Mouse (Mus musculus) forebrain, embryonic 15.5 days (tissue): ENCODE data around the gene Dcaf5. TPM values are rescaled to one million over a fixed set of nuclear protein-coding genes. Genes with fewer than 3 reads are reported as not detected.

ENCODE experiments used
- ATAC-seq: fragments of 200-750 bp; cut with Nextera tagmentation; replicated peaks from 2 replicates; pipeline ENCODE4 v1.8.0; 2017; ENCODE audit warnings: mild to moderate bottlenecking, moderate TSS enrichment, moderate library complexity
- H3K27ac ChIP-seq: fragments of 300-500 bp; sonication (generic); replicated peaks from 2 replicates; pipeline ENCODE4 v1.5.1; 2015; ENCODE audit warnings: mild to moderate bottlenecking, inconsistent platforms
- H3K27me3 ChIP-seq: fragments of 300-500 bp; sonication (generic); 2 replicates; pipeline ENCODE4 v1.6.1; 2015; ENCODE audit warnings: inconsistent platforms
- H3K36me3 ChIP-seq: fragments of 300-500 bp; sonication (generic); 2 replicates; pipeline ENCODE4 v1.6.1; 2015; ENCODE audit warnings: mild to moderate bottlenecking, inconsistent platforms
- H3K4me1 ChIP-seq: fragments of 300-500 bp; sonication (generic); 2 replicates; pipeline ENCODE4 v1.6.1; 2015; ENCODE audit warnings: inconsistent platforms
- H3K4me2 ChIP-seq: fragments of 300-500 bp; sonication (generic); replicated peaks from 2 replicates; pipeline ENCODE4 v1.6.1; 2015; ENCODE audit warnings: mild to moderate bottlenecking, inconsistent platforms
- H3K4me3 ChIP-seq: fragments of 300-500 bp; sonication (generic); 2 replicates; pipeline ENCODE4 v1.5.1; 2015; ENCODE audit warnings: mild to moderate bottlenecking, inconsistent platforms
- H3K9ac ChIP-seq: fragments of 300-500 bp; sonication (generic); replicated peaks from 2 replicates; pipeline ENCODE4 v1.6.1; 2015; ENCODE audit warnings: mild to moderate bottlenecking, inconsistent platforms
- H3K9me3 ChIP-seq: fragments of 300-500 bp; sonication (generic); 2 replicates; pipeline ENCODE4 v1.6.1; 2016; ENCODE audit warnings: inconsistent platforms
- WGBS: fragments of 180-500 bp; shearing (Covaris S2); methylation state at CpG from one replicate; pipeline ENCODE4 v1.1.7; 2015; ENCODE audit warnings: mixed read lengths; 5-methylcytosine and 5-hydroxymethylcytosine counted together
- polyA plus RNA-seq: library from polyadenylated mRNA; unstranded; fragments of >200 nt; fragmentation: Nextera tagmentation; extraction: Ambion mirVana; gene quantifications from 2 replicates; pipeline ENCODE4 v1.2.1, GENCODE M21; 2015

The Dcaf5 gene
- polyA plus RNA-seq, 1 experiment from 2014 or later: 21.0 TPM

DNA sequence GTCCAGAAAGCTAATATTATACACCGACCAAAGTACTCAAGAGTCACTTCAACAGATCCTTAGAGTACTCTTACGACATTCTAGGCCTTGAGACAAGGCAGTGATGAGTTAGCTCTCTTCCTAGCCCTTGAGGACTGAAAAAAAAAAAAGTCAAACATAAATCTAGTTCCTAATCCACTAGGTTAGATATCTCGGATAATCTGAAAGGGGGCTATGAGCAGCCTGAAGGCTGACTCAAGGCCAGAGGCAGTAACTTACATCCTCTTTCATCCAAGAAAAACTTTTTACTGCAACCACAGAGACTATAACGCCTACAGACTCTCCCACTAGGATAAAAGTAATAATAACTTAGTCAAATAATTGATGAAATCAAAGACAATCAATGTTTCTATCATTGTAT is 60.7 kb downstream of the Dcaf5 start:
- Histone ChIP-seq H3K36me3 (peaks cover 17% of the 10 kb centered on the region), H3K9me3 (no peaks in the 10 kb centered on the region), H3K4me2 (no peak overlapping the region), H3K9ac (no peak overlapping the region), H3K4me1 (peaks cover 10% of the 10 kb centered on the region; the same call in 1 of the 2 replicates), H3K27ac (no peak overlapping the region), H3K27me3 (no peaks in the 10 kb centered on the region), H3K4me3 (no peak overlapping the region)
- WGBS: 95% methylated on average over 4 of the region's 4 CpGs
- ATAC-seq: no peak

DNA sequence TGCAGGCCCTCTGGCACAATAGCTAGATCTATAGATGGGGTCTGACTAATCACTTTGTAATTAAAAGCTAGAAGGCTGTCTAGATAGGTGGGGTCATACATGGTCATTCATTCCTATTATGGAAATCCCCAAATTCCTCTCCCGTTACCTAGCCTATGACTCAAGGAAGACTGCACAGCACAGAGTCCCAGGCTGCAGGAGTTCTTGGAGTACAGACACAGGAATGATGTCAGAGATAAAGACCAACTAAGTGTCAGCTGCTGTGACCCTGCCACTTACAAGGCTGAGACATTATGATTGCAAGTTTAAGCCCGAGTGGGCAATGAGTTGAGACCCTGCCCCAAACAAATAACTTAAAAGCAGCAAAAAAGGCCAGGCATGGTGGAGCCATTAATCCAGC is 61.7 kb downstream of the Dcaf5 start:
- Histone ChIP-seq H3K9ac (no peak overlapping the region), H3K27ac (no peak overlapping the region), H3K4me1 (0 out of 2 replicates have a peak, but pooled peaks cover 4% of the 10 kb centered on the region), H3K4me3 (no peak overlapping the region), H3K4me2 (no peak overlapping the region), H3K9me3 (no peaks in the 10 kb centered on the region), H3K27me3 (no peaks in the 10 kb centered on the region), H3K36me3 (peaks cover 17% of the 10 kb centered on the region)
- ATAC-seq: no peak
- WGBS: 91% methylated on average over 2 of the region's 2 CpGs

DNA sequence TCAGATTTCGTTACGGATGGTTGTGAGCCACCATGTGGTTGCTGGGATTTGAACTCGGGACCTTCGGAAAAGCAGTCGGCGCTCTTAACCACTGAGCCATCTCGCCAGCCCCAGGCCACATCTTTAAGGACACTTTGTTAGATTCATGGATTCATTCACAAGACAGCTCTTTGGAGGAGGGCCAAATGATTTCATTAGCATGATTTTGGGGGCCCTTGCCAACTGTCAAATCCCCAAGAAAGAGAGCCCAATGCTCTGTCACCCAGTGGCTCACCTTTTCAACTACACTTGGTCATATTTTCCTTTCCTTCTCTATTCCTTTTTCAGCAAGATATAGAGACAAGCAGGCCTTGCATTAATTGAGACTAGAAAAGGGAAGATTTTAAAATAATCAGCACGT is 63.5 kb downstream of the Dcaf5 start:
- Histone ChIP-seq H3K4me3 (no peak overlapping the region), H3K9ac (no peak overlapping the region), H3K9me3 (no peaks in the 10 kb centered on the region), H3K27ac (no peak overlapping the region), H3K27me3 (no peaks in the 10 kb centered on the region), H3K4me1 (no peaks in the 10 kb centered on the region), H3K4me2 (no peak overlapping the region), H3K36me3 (peaks cover 17% of the 10 kb centered on the region)
- no peak for ATAC-seq
- 91% methylated on average over 8 of the region's 8 CpGs for WGBS

DNA sequence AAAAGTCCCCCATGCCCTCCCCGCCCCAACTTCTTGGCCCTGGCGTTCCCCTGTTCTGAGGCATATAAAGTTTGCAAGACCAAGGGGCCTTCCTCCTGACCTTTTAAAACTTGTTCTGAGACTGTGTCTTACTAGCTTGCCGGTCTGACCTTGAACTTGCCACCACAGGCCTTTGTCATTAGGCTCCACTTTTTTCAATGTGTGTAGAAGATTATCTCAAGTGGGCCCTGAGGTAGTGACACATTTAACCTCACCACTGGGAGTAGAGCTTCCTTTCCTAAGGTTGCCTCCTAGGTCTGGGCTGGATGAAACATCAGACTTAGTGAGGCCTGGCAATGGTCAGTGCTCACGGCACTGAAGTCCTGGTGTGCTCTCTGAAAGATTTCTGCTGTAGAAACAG is 69.2 kb downstream of the Dcaf5 start:
- Histone ChIP-seq H3K4me3 (no peak overlapping the region), H3K27ac (no peak overlapping the region), H3K4me1 (peaks cover 17% of the 10 kb centered on the region), H3K27me3 (no peaks in the 10 kb centered on the region), H3K4me2 (no peak overlapping the region), H3K9me3 (no peaks in the 10 kb centered on the region), H3K9ac (no peak overlapping the region), H3K36me3 (peaks cover 6% of the 10 kb centered on the region; the same call in 1 of the 2 replicates)
- no peak for ATAC-seq
- 89% methylated on average over 4 of the region's 4 CpGs for WGBS

DNA sequence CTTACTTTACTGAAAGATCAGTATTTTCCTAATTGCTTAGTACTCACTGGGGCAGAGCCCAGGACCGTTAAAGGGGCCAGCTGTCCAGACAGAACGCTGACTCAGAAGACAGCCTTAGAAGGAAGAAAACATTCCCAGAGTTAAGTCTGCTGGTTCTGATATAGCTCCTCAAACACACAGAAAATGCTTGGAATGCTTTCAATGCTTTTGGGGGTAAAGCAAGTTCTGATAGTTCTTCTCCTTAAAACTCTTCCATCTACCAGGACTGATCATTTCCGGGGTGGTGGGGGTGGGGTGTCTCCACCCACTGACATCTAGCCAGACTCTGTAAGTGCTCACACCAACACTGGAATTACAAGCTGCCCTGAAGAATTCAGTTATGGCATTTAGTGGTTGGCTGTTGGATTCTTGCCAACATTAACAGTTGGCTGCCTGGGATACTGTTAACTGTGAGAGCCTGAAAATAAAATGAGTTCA is 70.4 kb downstream of the Dcaf5 start:
- Histone ChIP-seq H3K36me3 (peaks cover 7% of the 10 kb centered on the region; the same call in 1 of the 2 replicates), H3K4me3 (no peak overlapping the region), H3K27me3 (no peaks in the 10 kb centered on the region), H3K9ac (no peak overlapping the region), H3K9me3 (no peaks in the 10 kb centered on the region), H3K4me2 (no peak overlapping the region), H3K27ac (peak overlapping the region; percentile 63), H3K4me1 (peaks cover 17% of the 10 kb centered on the region)
- ATAC-seq: peak; percentile 77
- WGBS: 21% methylated on average over 3 of the region's 3 CpGs

DNA sequence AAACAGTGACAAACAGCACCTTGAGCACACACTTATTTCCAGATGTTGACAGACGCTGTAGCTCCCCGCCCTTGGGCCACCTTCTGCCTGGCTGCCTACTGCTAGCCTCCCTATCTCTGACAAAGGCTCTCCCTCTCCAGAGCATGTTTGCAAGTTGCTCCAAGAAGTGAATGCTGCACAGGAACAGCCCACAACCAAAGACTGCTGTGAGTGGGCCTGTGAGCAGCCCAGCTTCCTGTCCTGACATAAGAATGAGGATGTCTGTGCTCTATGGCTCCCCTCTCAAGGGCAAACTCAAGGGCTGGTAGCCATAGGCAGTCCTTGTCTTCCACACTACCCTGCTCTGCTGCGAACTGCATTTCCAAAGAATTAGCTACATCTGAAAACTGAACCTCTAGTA is 71.1 kb downstream of the Dcaf5 start:
- no peaks in the 10 kb centered on the region for H3K27me3 ChIP-seq
- no peak for ATAC-seq
- H3K9me3 ChIP-seq: no peaks in the 10 kb centered on the region
- H3K36me3 ChIP-seq: peaks cover 7% of the 10 kb centered on the region; the same call in 1 of the 2 replicates
- WGBS: 86% methylated on average over 3 of the region's 3 CpGs
- H3K9ac ChIP-seq: no peak overlapping the region
- no peak overlapping the region for H3K4me3 ChIP-seq
- peaks cover 17% of the 10 kb centered on the region for H3K4me1 ChIP-seq
- H3K27ac ChIP-seq: peak overlapping the region; percentile 63
- no peak overlapping the region for H3K4me2 ChIP-seq

DNA sequence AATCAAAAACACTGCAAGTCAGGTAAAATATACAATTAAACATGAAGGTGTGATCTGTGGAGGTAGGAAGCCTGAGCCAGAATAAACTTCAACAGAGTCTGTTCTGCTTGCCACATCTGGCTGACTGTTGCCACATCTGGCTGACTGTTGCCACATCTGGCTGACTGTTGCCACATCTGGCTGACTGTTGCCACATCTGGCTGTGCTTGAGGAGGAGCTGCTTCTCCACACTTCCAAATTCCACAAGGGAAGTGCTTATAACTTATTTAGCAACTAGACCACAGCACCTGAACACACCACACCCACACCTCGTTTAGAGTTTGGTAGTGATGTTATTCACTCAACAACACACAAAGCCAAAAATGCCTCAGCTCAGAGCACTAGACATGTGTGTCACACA is 74.7 kb downstream of the Dcaf5 start:
- Histone ChIP-seq H3K27me3 (no peaks in the 10 kb centered on the region), H3K36me3 (peaks cover 7% of the 10 kb centered on the region; the same call in 1 of the 2 replicates), H3K9me3 (no peaks in the 10 kb centered on the region), H3K4me3 (no peak overlapping the region), H3K4me1 (peaks cover 15% of the 10 kb centered on the region), H3K9ac (no peak overlapping the region), H3K27ac (no peak overlapping the region), H3K4me2 (no peak overlapping the region)
- no peak for ATAC-seq
- WGBS: 83% methylated on average over 1 of the region's 1 CpGs

DNA sequence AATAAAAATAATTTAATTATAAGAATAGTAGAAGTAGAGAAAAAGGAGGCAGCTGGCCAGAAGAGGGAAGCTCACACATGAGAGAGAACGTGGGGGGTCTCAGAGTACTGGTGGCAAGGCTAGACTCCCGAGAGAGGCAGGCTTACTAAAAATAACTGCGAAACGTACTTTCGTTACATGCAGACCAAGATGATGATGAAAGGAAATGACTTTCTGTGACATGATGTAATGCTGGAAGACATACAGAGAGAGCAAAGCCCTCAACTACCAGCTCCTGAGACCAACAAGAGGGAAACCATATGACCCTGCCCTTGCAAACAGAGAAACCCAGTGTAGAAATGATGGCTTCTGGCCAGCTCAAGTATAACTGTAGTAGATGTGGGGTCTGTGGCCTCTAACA is 76.1 kb downstream of the Dcaf5 start:
- peaks cover 2% of the 10 kb centered on the region for H3K4me1 ChIP-seq
- no peak overlapping the region for H3K4me3 ChIP-seq
- no peak overlapping the region for H3K27ac ChIP-seq
- H3K9ac ChIP-seq: no peak overlapping the region
- peaks cover 7% of the 10 kb centered on the region; the same call in 1 of the 2 replicates for H3K36me3 ChIP-seq
- no peaks in the 10 kb centered on the region for H3K27me3 ChIP-seq
- ATAC-seq: no peak
- no peak overlapping the region for H3K4me2 ChIP-seq
- H3K9me3 ChIP-seq: no peaks in the 10 kb centered on the region
- 76% methylated on average over 5 of the region's 5 CpGs for WGBS

DNA sequence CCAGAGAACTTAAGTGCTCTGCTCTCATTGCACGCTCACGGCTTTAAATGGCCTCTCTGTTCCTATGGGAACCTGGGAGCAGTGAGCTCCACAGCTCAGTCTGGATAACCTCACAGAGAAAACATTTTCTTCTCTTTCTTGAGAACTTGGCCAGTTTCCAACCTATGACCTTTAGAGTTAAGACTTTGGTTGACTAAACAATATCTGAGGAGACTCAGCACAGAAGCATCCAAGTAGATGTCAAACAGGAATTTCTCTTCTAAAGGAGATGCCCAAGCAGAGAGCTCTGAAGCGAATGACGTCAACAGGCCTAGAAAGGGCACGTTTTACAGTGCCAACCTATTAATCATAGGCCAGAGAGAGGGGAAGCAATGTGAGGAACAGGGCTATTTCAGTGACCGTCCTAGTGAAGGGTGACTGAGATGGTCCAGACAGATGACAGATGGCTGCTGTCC is 91.6 kb downstream of the Dcaf5 start:
- peak; percentile 81 for ATAC-seq
- Histone ChIP-seq H3K9me3 (no peaks in the 10 kb centered on the region), H3K4me1 (peaks cover 6% of the 10 kb centered on the region; the same call in 1 of the 2 replicates), H3K9ac (no peak overlapping the region), H3K36me3 (peaks cover 8% of the 10 kb centered on the region), H3K4me3 (no peak overlapping the region), H3K27me3 (no peaks in the 10 kb centered on the region), H3K27ac (peak overlapping the region; percentile 38; the same call in 1 of the 2 replicates), H3K4me2 (no peak overlapping the region)
- 37% methylated on average over 6 of the region's 6 CpGs for WGBS

DNA sequence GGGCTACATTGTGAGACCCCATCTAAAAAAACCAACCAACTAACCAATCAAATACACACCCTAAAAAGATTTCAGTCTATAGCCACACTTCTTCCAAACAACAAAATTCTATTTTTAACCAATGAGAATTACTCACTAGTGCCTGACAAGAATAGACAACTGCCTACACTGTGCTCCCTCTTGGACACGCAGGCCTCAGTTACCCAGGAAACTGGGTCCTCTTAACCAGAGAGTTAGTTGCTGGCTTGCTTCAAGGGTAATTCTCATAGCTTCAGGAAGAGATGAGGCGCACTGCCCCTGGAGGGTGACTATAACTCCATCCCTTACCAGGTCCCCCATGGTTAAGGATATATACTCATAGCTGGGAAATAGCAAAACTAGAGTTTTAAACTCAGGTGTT is 95.5 kb downstream of the Dcaf5 start:
- Histone ChIP-seq H3K27ac (no peak overlapping the region), H3K4me3 (no peak overlapping the region), H3K9ac (no peak overlapping the region), H3K36me3 (peaks cover 31% of the 10 kb centered on the region), H3K4me1 (peaks cover 6% of the 10 kb centered on the region; the same call in 1 of the 2 replicates), H3K4me2 (no peak overlapping the region), H3K27me3 (no peaks in the 10 kb centered on the region), H3K9me3 (no peaks in the 10 kb centered on the region)
- 94% methylated on average over 2 of the region's 2 CpGs for WGBS
- no peak for ATAC-seq

DNA sequence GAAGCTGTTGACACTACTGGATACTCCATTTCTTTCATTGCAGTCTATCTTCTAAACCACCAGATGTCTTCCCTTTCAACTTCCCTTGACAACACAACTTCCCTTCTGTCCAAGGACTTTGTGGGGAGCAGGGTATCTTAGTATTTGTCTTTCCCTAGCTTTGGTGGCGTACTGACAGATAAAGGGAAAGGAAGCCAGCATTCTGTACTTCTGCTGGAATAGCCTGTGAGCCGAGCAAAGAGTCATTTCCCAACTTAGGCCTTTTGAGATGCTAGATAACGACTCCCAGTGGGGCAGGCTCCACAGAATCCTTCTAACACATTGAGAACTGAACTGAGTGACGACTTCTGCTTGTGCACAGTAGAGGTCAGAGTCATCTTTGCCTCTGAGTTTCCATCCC is 102.2 kb downstream of the Dcaf5 start:
- H3K4me1 ChIP-seq: no peaks in the 10 kb centered on the region
- H3K4me2 ChIP-seq: no peak overlapping the region
- H3K27ac ChIP-seq: no peak overlapping the region
- ATAC-seq: no peak
- H3K9me3 ChIP-seq: no peaks in the 10 kb centered on the region
- no peaks in the 10 kb centered on the region for H3K27me3 ChIP-seq
- peaks cover 25% of the 10 kb centered on the region for H3K36me3 ChIP-seq
- H3K9ac ChIP-seq: no peak overlapping the region
- WGBS: 84% methylated on average over 4 of the region's 4 CpGs
- no peak overlapping the region for H3K4me3 ChIP-seq

DNA sequence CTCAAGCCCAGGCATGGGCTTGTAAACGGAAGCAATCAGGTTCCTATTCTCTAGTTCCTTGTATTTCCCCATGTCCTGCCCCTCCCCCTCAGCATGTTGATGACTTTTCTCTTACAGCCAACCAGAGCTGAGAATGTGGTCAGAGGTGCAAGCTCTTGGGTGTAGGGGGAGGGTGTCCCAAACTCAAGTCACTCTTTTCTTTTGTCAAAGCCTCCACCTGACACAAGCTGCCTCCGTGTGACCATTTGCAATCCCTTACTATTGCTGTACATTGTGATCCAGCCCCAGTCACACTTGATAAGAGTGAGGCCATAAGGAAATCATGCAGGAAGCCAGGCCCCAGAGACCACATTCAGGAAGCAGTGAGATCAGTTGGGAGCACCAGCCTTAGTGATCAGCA is 104.8 kb downstream of the Dcaf5 start:
- H3K27me3 ChIP-seq: no peaks in the 10 kb centered on the region
- H3K27ac ChIP-seq: no peak overlapping the region
- H3K4me2 ChIP-seq: no peak overlapping the region
- no peak overlapping the region for H3K4me3 ChIP-seq
- 19% methylated on average over 2 of the region's 2 CpGs for WGBS
- no peaks in the 10 kb centered on the region for H3K9me3 ChIP-seq
- no peaks in the 10 kb centered on the region for H3K4me1 ChIP-seq
- H3K9ac ChIP-seq: no peak overlapping the region
- ATAC-seq: no peak
- H3K36me3 ChIP-seq: peaks cover 4% of the 10 kb centered on the region; the same call in 1 of the 2 replicates

DNA sequence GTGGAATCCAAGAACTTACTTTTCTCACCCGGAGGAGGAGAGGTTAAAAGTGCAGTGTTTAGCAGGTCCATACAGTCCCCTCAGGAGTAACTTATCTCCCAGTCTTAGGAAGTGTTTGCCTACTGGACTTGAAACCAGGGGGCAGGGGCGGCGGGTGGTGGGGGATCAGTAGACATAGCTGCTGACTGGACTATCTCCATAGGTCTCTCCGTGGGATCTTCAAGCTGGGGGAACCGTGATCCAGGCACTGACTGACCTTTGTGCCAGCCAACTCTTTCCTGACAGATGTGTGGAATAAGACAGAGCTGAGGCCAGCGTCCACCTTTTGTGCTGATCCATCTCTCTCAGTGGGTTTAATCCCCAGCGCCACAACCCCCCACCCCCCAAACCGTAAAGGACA is 105.6 kb downstream of the Dcaf5 start:
- 71% methylated on average over 8 of the region's 8 CpGs for WGBS
- no peak for ATAC-seq
- H3K9ac ChIP-seq: no peak overlapping the region

More for the DNA sequence above, 105.6 kb downstream of the Dcaf5 start:
- no peak overlapping the region for H3K4me3 ChIP-seq
- H3K4me1 ChIP-seq: no peaks in the 10 kb centered on the region
- H3K27me3 ChIP-seq: no peaks in the 10 kb centered on the region
- H3K9me3 ChIP-seq: no peaks in the 10 kb centered on the region
- H3K4me2 ChIP-seq: no peak overlapping the region
- peaks cover 4% of the 10 kb centered on the region; the same call in 1 of the 2 replicates for H3K36me3 ChIP-seq
- no peak overlapping the region for H3K27ac ChIP-seq
